Mouse (Mus musculus) thymus, adult 18-20 months (tissue): Measurements from ENCODE around the gene H2afy.

Source experiments
- DNase-seq, 2 experiments: peaks; one replicate each; pipeline ENCODE4 v3.0.0; 2022; ENCODE audit warnings: mixed read lengths in 2 of 2

Gene H2afy

GRCm38 (mm10) chr13:56110694-56111531 lies 25.2 kb downstream of the H2afy start:
- no peak for DNase-seq

- DNase-seq, result no peak
Observed at GRCm38 (mm10) chr13:56109703-56110102, 26.5 kb downstream of the H2afy start.

- DNase-seq, result no peak
Observed at GRCm38 (mm10) chr13:56108849-56109519, 27.2 kb downstream of the H2afy start.

DNA sequence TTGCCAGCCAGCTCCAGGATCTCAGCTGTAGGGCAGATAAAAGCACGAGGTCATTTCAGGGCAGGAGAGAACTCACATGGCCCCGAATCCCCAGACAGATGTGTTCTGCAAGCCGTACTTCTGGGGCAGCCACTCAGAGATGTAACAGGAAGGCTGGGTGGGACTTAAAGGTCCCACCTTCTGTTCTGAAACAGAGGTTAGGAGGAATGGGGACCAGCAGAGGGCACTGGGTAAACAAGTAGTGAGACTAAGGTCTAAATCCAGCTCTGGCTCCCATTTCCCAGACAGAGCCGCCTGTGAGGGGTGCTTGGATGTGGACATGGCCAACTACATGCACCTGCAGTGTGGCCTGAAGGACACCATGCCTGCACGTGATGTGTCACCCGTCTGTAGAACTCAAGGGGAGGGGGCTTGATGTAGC lies 31.2 kb downstream of the H2afy start:
- peak; percentile 42 to 63 for DNase-seq

GRCm38 (mm10) chr13:56103796-56104746 lies 32.1 kb downstream of the H2afy start:
- no peak for DNase-seq

- DNase-seq, result no peak
Observed at GRCm38 (mm10) chr13:56102160-56102559, 34.0 kb downstream of the H2afy start.

GRCm38 (mm10) chr13:56095601-56096195 lies 40.5 kb downstream of the H2afy start:
- DNase-seq, result no peak

DNA sequence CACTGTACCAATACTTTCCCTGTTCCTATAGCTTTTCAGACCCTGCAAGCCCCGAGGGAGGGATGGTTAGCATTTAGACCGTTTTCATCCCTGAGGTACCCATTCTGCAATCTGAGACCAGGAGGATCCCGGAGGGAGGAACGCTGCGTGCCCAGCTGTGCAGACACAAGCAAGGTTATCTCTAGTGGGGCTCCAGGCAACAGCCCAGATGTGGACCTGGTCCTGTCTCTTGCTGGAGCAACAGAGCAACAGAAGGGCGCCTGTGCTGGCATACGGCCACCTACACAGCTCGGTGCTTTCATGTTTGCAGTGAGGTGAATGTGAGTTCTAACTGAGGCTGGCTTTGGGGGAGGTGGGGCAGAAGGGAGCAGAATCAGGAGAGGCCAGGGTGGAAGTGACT lies 41.6 kb downstream of the H2afy start:
- no peak for DNase-seq

DNA sequence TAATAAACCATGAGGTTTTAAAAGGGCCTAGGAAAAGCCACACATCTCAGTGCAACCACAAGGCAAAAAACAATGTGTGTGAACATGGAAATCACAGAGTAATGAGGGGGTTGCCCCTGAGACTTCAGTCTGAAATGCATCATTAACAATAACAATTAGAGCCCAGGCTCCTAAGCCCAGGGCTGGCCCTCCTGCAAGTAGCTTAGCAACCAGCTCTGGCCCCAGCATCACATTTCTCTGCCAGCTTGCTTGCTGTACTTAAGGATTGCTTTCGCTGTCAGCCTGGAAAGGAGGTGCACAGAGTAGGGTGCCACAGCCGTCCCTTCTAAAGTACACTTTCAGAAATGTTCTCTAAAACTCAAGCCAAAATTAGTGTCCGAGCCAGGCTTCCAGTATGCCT lies 42.5 kb downstream of the H2afy start:
- no peak for DNase-seq

GRCm38 (mm10) chr13:56092606-56093005 lies 43.6 kb downstream of the H2afy start:
- no peak for DNase-seq

DNA sequence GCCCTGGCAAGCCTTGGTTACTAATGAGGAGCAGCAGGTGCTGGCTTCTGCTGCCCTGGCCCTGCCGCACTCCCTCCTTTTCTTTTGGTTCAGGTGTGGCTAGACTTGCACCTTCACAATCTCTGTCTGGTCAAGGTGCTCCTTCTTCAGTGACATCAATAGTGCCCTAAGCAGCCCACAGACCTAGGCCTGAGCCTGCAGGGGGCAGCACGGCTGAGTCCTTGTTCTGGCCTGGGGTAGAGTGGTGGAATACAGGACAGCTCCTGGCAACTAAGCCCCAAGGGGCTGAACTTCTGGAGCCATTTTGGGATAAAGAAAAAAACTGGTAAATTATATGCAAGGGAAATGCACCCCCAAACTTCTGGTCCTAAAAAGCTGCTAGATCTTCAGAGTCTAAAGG lies 45.6 kb downstream of the H2afy start:
- DNase-seq, result no peak

- no peak for DNase-seq
Observed at GRCm38 (mm10) chr13:56088602-56089001, 47.6 kb downstream of the H2afy start.

GRCm38 (mm10) chr13:56087936-56088335 lies 48.2 kb downstream of the H2afy start:
- no peak for DNase-seq

DNA sequence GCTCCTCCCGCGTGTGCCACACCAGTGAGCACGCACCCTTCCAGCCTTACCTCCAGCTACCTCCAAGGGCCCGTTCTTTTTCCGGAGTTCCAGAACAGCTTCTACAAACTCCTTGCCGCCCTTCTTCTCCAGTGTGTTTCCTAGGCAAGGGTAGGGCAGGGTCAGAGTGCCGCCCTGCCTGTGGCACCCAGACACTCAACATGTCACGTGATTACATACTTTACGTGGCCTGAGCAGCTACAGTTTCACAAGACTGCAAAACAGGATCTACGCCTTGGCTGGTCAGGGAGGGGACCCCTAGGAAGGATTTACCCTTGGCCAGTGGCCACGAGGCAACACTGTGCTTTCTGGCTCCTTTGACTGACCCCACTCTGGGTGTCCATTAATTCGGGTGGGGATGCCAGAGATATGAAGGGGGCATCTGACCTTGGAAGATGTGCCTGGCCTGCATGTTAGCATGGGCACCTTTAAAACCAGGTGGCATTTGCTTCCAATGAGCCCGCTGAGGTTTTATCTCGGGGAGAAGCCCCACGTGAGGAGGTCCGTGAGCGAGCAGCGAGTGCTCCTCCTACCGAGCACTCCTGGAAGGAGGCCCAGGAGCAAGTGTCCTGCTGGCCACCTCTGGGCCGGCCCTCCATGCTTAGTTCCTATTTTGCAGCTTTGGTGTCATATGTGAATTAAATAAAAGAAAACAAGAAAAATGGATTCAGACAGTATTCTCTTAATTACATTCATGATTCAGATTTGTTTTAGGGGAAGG lies 51.8 kb downstream of the H2afy start:
- no peak for DNase-seq

DNA sequence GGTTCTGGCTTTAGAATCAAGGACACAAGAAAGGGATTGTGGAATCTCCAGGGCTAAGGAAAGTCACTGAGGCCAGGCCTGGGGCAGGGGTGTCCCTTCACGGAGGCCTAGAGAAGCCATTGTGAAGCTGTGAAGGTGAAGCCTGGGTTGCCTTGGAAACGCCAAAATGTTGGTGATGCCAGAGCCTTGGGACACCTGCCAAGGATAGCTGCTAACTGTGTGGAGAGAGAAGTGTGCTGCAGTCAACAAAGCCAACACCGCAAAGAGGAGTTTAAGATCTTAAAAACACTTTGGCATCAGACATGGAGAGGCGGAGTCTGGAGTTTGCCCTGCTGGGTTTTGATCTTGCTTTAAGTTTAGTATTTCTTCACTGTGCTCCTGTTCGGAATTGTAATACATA lies 54.5 kb downstream of the H2afy start:
- no peak for DNase-seq

GRCm38 (mm10) chr13:56079616-56080015 lies 56.5 kb downstream of the H2afy start:
- no peak for DNase-seq

DNA sequence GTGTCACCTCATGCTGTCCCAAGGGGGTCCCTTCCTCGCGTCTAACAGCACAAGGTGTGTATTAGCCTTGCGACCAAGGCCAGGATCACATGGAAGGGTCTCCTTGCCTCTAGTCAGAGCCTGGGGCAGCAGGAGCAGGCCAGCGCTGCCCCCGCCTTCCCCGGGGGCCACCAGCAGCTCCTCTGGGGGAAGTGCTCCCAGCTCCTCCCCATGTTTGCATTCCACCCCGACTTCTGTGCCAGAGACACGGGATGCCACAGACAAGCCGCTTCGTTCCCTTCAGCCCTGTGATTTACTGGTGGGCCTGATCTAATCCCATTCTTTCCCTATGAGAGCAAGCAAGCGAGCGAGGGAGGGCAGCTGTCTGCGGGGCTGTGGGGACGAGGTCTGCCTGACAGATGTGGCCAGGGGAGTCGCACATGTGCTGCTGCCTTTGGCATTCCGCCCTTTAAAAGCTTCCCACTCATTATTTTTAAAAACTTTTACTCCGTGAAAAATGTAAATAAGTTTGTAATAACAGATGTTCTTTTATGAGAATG lies 57.4 kb downstream of the H2afy start:
- DNase-seq, result no peak

- DNase-seq, result no peak
Observed at GRCm38 (mm10) chr13:56075930-56076329, 60.2 kb downstream of the H2afy start.

GRCm38 (mm10) chr13:56073186-56073585 lies 63.0 kb downstream of the H2afy start:
- no peak for DNase-seq

DNA sequence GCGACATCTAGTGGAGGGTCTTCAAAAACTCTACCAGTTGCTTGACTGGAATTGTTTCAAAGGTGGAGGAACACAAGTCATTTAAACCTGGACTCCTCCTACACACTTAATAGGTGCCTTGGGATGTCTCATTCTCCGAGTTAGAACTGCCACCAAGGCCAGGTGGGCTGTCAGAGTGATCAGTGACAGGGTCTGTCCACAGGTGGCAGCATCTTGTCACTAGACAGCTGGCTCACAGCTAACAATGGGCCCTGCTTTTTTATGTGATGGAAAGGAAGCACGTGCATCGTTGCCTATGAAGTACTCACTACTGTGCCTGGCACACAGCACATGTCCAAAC lies 63.9 kb downstream of the H2afy start:
- no peak for DNase-seq

DNA sequence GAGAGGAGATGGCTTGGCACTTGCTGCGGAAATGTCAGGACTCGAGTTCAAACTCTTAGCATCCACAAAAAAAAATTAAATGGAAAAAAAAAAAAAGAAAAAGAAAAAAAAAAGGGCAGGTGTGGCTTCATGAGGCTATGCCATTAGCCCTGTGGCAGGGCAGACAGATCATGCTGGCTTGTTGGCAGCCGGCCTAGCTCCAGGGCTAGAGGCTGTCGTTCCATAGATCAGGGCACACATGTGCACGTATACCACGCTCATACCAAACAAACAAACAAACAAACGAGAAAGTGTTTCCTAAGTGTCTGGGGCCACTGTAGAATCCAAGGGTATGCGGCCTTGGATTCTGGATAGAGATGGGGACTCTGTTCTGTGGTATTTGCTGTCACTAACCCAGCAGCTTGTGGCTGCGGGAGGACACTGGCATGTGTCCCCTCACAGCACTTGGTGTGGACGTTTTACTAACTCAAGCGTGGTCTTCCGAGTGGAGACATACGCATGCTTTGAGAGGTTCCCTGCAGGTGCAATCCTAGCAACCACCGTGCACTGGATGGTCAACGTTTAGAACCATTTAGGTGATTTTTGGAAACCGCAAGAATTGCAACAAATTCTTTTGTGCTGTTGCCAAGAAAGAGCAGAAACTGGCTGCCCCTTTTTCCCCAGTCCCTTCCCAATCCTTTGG lies 64.4 kb downstream of the H2afy start:
- DNase-seq, result no peak
